Mouse (Mus musculus): ENCODE measurements at regions not wholly inside any gene's neighbourhood (a gene's known extent, or its start where the extent isn't known, plus 50 kb on each side); places are given as distances from the start of the nearest gene placed in this dataset.

- DNase-seq (ENCODE audit: low spot score) = no peak
Measured at GRCm38 (mm10) chr6:93031812-93032330, 88.6 kb upstream of the Adamts9 start.

GRCm38 (mm10) chr6:93026068-93027022 lies 83.1 kb upstream of the Adamts9 start:
- no peak for DNase-seq (ENCODE audit: low spot score)

GRCm38 (mm10) chr6:93014534-93014933 lies 71.2 kb upstream of the Adamts9 start:
- DNase-seq (ENCODE audit: low spot score) = no peak

- DNase-seq (ENCODE audit: low spot score) = no peak
Measured at GRCm38 (mm10) chr6:93011906-93012305, 68.6 kb upstream of the Adamts9 start.

- DNase-seq (ENCODE audit: low spot score) = no peak
Measured at GRCm38 (mm10) chr6:93004587-93005240, 61.4 kb upstream of the Adamts9 start.

GRCm38 (mm10) chr6:93003812-93004211 lies 60.5 kb upstream of the Adamts9 start:
- DNase-seq (ENCODE audit: low spot score) = no peak

- no peak for DNase-seq (ENCODE audit: low spot score)
Measured at GRCm38 (mm10) chr6:92993647-92994046, 50.4 kb upstream of the Adamts9 start.

Data from testis, postnatal 14 days (tissue).